Mouse (Mus musculus): Measurements from ENCODE around the gene F830045P16Rik. TPM values are rescaled to one million over a fixed set of nuclear protein-coding genes. Genes with fewer than 3 reads are reported as not detected.
A peak's percentile ranks its signal among the peaks of the same experiment; 100 is the strongest.

F830045P16Rik gene
- polyA plus RNA-seq, 1 experiment from 2014 or later = 0.55 TPM

DNA sequence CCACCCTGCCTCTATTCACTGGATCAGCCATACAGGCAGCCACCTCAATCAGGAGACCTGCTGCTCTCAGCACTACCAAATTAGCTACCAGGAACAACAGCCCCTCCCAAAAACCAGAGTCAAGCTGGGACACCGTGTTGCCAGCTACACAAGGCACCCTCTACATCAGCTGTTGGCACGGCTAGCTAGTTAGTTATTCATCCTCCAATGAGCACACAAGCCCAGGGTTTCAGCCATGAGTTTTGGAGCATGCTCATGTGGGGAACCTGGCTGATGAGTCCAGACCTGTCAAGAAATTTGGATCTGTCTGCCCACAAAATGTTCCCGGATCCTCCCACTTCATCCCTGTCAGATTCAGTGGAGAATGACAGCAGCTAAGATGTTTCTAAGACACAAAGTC, 25.4 kb upstream of the F830045P16Rik start:
- Histone ChIP-seq H3K27ac (no peak overlapping the region), H3K4me3 (ENCODE audit: inconsistent target) (no peak overlapping the region), H3K79me2 (ENCODE audit: inconsistent target) (no peaks in the 10 kb centered on the region), H3K36me3 (ENCODE audit: inconsistent target) (no peaks in the 10 kb centered on the region)
- WGBS (ENCODE audit: missing documents) = 97% methylated on average over 2 of the region's 3 CpGs

DNA sequence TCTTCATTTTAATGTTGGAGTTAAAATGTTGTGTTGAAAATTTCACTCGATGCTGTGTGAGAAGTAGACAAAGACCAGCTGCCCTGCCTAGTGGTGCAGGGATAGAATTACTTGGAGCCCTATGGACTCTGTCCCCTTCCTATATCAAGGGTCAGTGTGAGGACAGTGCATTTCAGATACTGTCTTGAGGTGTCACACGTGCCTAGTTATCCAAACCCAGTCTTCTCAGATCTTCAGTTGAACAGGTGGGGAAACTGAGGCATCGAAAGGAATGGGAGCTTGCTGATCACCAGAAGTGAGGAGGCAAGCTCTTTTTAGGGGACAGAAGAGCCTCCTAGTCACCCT, 22.4 kb upstream of the F830045P16Rik start:
- Histone ChIP-seq H3K36me3 (ENCODE audit: inconsistent target) (no peaks in the 10 kb centered on the region), H3K4me3 (ENCODE audit: inconsistent target) (no peak overlapping the region), H3K79me2 (ENCODE audit: inconsistent target) (no peaks in the 10 kb centered on the region), H3K27ac (peak overlapping the region; percentile 54)
- WGBS (ENCODE audit: missing documents) = 68% methylated on average over 3 of the region's 3 CpGs

DNA sequence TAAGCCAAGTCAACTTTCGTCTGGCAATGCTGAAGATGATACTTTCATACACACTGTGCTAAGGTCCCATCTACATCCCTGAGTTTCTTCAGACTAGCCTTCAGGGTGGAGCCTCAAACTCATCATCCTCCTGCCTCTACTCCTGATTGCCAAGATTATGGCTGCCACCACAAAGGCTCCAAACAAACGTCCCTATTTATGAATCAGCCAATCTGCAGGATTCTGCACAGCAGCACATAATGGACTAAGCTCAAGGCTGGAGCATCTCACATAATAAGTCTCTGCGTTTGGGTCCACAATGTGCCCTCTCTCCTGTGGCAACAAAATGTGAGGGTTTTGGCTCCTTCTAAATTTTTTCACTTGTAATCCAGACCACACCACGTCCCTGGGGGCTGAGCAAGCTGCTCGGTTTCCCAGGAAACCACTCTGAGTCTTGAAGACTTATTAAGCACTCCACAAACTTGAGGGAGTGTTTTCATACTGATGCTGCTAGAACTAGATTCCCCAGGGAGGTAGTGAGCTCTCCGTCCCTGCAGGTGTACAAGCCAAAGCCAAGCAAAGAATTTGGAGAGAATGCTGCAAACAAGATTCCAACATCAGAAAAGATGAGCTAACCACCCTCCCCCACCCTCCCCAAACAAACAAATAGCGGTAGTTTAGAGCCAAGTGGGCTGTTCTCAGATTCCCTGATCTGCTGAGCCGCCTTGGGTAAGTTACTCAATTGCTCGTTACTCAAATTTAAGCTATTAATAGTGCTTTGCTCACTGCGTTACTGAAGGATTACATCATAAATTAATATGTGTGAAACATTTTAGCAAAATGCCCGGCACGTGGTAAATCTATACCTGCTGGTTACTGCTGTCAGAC, 21.8 kb upstream of the F830045P16Rik start:
- Histone ChIP-seq H3K27ac (peak overlapping the region; percentile 54), H3K36me3 (ENCODE audit: inconsistent target) (no peaks in the 10 kb centered on the region)
- 47% methylated on average over 12 of the region's 12 CpGs for WGBS (ENCODE audit: missing documents)

DNA sequence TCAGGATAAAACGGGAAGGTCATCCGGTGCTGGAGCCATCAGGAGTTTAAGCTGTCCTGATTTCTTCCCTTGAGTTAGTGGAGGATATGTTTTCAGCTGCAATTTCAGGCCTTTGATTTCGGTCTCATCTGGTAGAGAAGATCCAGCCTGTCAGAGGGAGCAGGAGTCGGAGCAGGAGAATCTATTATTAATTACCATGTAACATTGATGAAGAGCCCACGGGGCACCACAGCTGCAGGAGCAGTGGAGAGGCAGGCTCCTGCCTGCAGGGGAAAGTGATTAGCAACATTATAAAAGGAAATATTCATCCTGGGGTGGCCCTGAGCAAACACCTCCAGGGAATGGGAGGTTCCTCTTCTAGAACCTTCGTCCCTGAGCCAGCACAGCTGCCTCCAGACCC, 19.7 kb upstream of the F830045P16Rik start:
- H3K79me2 ChIP-seq (ENCODE audit: inconsistent target) = no peaks in the 10 kb centered on the region
- H3K4me3 ChIP-seq (ENCODE audit: inconsistent target) = no peak overlapping the region
- no peak overlapping the region for H3K27ac ChIP-seq
- no peaks in the 10 kb centered on the region for H3K36me3 ChIP-seq (ENCODE audit: inconsistent target)
- WGBS (ENCODE audit: missing documents) = 81% methylated on average over 6 of the region's 6 CpGs

More for the DNA sequence above, 21.8 kb upstream of the F830045P16Rik start:
- no peak overlapping the region for H3K4me3 ChIP-seq (ENCODE audit: inconsistent target)
- no peaks in the 10 kb centered on the region for H3K79me2 ChIP-seq (ENCODE audit: inconsistent target)

DNA sequence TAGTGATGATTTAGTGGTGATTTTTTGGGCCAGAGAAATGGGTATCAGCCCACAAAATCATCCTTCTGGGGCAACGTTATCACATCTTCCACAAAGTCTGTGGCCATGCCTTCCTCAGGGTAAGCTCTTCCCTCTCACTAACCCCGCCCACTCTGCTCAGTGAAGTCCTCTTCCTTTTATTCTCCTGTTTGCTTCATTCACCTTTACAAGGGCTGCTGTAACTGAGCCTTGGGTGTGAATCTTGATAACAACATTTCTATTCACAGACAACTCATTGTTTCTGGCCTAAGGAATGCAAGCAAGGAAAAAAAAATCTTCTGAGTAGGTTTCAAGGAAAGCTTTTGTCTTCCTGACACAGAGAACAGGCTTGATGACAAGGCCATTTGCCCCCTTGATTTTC, 14.4 kb upstream of the F830045P16Rik start:
- Histone ChIP-seq H3K4me3 (ENCODE audit: inconsistent target) (no peak overlapping the region), H3K36me3 (ENCODE audit: inconsistent target) (no peaks in the 10 kb centered on the region), H3K79me2 (ENCODE audit: inconsistent target) (peaks cover 5% of the 10 kb centered on the region; the same call in 1 of the 2 replicates), H3K27ac (peak overlapping the region; percentile 97; the same call in 1 of the 2 replicates)
- 17% methylated on average over 1 of the region's 2 CpGs for WGBS (ENCODE audit: missing documents)

DNA sequence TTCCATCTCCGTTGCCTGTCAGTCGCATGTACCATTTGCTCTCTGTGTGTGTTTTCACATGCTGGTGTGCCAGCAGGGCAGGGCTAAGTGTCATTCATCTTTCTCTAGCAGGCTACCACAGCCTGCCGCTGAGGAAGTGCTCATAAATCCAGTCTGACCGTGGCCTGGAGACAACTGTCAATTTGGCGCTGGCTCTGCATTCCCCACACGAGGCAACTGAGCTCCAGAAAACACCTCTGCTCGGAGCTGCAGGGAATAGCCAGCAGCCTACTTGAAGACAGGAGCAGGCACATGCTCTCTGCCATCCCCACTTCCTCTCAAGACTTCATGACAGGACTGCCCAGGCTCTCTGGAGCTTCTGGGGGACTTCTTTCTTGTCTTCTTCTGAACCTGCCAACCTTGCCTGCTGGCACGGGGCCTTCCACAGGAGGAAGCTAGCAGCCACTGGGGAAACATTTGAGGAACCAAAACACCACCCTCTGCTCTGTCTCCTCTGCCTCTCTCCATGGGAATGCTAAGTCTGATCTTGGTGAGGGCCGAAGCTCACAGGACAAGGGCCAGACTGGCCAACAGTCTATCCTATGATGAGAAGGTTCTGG, 13.2 kb upstream of the F830045P16Rik start:
- WGBS (ENCODE audit: missing documents) = 8% methylated on average over 9 of the region's 9 CpGs
- Histone ChIP-seq H3K36me3 (ENCODE audit: inconsistent target) (no peaks in the 10 kb centered on the region), H3K27ac (peak overlapping the region; percentile 97), H3K4me3 (ENCODE audit: inconsistent target) (no peak overlapping the region), H3K79me2 (ENCODE audit: inconsistent target) (peaks cover 5% of the 10 kb centered on the region; the same call in 1 of the 2 replicates)

DNA sequence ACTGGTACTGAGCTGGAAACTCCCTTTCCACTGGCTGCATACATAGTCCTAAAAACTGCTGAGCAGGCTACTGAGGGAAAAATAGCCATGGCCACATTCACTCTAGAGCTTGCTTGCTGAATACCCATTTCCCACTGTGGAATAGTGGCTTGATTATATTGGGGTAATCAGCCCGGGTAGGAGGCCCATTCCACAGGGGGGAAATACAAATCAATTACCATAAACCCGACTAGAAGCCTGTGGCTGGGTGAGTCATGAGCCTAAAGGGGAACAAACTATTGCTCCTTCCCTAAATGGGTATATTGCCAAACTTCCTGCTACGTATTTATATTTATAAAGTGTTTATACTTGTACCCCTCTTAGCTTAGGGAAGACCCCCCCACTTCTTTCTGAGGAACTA, 10.4 kb upstream of the F830045P16Rik start:
- H3K79me2 ChIP-seq (ENCODE audit: inconsistent target) = peaks cover 5% of the 10 kb centered on the region; the same call in 1 of the 2 replicates
- peak overlapping the region; percentile 97 for H3K27ac ChIP-seq
- 0% methylated on average over 2 of the region's 3 CpGs for WGBS (ENCODE audit: missing documents)
- H3K4me3 ChIP-seq (ENCODE audit: inconsistent target) = no peak overlapping the region
- no peaks in the 10 kb centered on the region for H3K36me3 ChIP-seq (ENCODE audit: inconsistent target)

DNA sequence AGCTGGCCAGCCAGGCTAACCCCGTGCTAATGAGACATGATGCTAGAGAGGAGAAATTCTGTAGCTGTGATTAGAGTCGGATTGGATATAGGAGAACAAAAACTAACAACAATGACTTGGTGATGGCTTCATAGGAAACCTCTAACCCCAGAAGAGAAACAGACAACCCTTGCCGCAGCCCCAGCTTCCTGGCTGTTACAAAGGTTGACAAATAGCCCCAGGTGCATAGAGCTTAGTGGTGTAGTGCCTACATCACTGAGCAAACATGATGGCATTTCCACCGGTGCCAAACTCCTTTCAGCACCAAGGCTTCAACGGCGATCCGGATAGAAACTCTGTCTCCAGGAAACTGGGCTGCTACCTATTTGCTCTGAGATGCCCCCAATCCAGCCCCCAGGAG, 9.2 kb upstream of the F830045P16Rik start:
- H3K79me2 ChIP-seq (ENCODE audit: inconsistent target) = peaks cover 5% of the 10 kb centered on the region; the same call in 1 of the 2 replicates
- H3K27ac ChIP-seq = peak overlapping the region; percentile 97
- 44% methylated on average over 7 of the region's 7 CpGs for WGBS (ENCODE audit: missing documents)
- no peak overlapping the region for H3K4me3 ChIP-seq (ENCODE audit: inconsistent target)
- H3K36me3 ChIP-seq (ENCODE audit: inconsistent target) = no peaks in the 10 kb centered on the region

DNA sequence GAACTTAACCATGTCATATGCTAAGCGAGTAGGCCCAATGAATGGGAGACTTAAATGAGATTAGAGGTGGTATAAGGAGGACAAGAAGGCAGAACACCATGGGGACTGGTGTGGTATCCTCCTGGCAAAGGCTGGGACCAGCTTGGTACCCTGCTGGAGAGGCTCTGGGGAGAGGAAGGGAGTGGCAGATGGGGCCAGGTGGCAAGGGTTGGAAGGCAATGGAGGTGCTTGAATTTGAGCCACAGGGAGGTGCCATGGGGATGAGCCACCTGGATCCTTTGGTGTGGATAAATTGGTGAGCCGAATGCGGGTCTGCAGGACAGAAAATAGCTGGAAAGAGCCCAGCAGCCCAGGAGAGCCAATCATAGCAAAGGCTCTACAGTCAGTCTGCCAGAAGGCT, 8.5 kb upstream of the F830045P16Rik start:
- 97% methylated on average over 3 of the region's 3 CpGs for WGBS (ENCODE audit: missing documents)
- Histone ChIP-seq H3K27ac (peak overlapping the region; percentile 97), H3K4me3 (ENCODE audit: inconsistent target) (no peak overlapping the region), H3K36me3 (ENCODE audit: inconsistent target) (no peaks in the 10 kb centered on the region), H3K79me2 (ENCODE audit: inconsistent target) (peaks cover 5% of the 10 kb centered on the region; the same call in 1 of the 2 replicates)

DNA sequence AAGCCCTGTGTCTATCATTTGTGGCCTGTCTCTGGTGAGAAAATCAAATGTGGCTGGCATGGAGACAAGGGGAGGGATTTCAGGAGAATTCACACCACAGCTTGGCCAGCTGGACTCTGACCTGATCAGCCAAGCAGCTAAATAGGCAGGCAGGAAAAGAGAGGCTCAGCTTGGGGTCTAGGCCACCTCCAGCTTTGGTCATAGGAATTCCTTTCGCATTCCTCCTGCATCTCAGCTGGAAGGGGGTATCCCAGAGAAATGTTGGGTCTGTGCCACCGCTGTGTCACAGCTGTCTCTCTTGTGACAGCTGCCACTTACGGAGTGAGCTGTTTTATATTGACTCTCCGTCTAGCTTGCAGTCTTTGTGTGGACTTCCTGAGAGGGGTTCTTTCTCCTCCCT, 8.0 kb upstream of the F830045P16Rik start:
- H3K4me3 ChIP-seq (ENCODE audit: inconsistent target) = no peak overlapping the region
- 100% methylated on average over 4 of the region's 4 CpGs for WGBS (ENCODE audit: missing documents)
- peaks cover 5% of the 10 kb centered on the region; the same call in 1 of the 2 replicates for H3K79me2 ChIP-seq (ENCODE audit: inconsistent target)
- peak overlapping the region; percentile 97 for H3K27ac ChIP-seq
- H3K36me3 ChIP-seq (ENCODE audit: inconsistent target) = no peaks in the 10 kb centered on the region

DNA sequence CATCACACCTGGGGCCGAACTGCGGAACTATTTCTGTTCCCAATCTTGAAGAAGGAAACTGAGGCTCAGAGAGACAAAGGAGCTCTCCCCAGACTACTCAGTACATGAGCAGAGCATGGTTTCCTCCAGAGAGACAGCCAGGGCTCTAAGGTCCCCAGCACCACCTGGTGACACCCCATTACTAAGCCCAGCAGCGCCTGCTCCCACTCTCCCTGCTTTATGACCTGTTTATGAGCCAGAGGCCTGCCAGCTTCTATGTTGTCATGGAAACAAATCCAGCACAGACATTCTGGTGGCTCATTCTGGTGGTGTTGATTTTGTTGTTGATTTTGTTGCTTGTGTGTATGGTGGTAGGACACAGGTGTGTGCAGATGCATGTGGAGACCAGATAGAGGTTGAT, 3.6 kb upstream of the F830045P16Rik start:
- 100% methylated on average over 3 of the region's 3 CpGs for WGBS (ENCODE audit: missing documents)
- H3K36me3 ChIP-seq (ENCODE audit: inconsistent target) = no peaks in the 10 kb centered on the region
- no peak overlapping the region for H3K27ac ChIP-seq
- H3K4me3 ChIP-seq (ENCODE audit: inconsistent target) = no peak overlapping the region
- no peaks in the 10 kb centered on the region for H3K79me2 ChIP-seq (ENCODE audit: inconsistent target)

DNA sequence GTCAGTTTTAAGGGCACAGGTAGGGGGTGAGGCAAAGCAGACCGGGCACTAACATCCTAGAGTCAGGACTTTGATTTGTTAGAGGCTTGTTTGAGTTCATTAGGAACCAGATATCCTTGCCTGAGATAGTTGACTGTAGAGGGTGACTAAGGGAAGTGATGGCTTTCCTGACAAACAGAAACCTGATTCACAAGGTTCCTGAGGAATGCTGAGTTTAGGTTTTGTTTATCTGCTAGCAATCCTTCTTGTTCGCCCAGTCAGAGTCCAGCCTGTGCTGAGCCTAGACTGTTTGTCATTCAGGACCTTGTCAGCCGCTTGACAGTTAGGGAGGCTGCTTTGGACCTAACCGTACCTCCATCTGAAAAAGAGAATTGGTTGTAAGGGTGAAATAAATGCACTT, 2.8 kb upstream of the F830045P16Rik start:
- H3K27ac ChIP-seq = 0 out of 2 replicates have a peak overlapping the region, but pooled peaks have one; percentile 2
- no peaks in the 10 kb centered on the region for H3K36me3 ChIP-seq (ENCODE audit: inconsistent target)
- no peak overlapping the region for H3K4me3 ChIP-seq (ENCODE audit: inconsistent target)
- 78% methylated on average over 4 of the region's 4 CpGs for WGBS (ENCODE audit: missing documents)
- no peaks in the 10 kb centered on the region for H3K79me2 ChIP-seq (ENCODE audit: inconsistent target)

DNA sequence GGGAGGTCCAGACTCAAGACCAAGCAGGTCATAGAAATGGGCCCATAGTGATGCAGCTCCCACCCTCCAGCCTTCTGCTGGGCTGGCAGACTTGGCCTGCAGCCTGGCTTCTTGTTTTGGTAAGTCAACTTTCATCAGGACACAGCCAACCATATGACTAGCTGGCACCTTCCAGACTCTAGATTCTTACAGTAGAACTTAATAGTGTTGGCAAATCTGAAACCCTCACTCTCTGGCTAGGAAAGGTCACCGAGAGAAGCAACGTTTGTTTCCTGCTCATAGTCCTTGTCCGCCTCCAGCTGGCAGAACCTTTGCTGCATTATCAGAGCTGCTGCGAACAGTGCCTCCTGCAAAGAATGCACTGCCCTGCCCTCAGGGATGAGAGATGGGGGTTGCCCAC, 1.5 kb upstream of the F830045P16Rik start:
- no peak overlapping the region for H3K4me3 ChIP-seq (ENCODE audit: inconsistent target)

DNA sequence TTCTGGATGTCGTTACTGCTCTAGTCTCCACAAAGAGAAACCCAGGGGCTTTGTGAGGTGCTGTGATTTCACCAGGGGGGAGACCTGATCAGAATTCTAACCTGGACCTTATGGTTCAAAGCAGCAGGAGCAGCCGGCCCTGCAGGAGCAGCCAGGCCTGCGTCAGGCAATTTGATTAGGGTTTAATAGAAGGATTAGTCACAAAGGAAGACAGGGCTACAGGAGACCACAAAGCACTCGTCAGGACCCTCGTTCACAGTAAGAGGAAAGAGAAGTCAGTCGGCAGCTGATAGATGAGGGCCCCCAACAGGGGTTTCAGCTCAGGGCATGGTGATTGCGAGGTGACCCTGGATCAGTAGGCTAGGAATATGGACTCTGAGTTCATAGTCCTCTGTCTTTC, 958 bp upstream of the F830045P16Rik start:
- no peak overlapping the region for H3K4me3 ChIP-seq (ENCODE audit: inconsistent target)
- no peaks in the 10 kb centered on the region for H3K79me2 ChIP-seq (ENCODE audit: inconsistent target)
- WGBS (ENCODE audit: missing documents) = 83% methylated on average over 6 of the region's 7 CpGs
- H3K36me3 ChIP-seq (ENCODE audit: inconsistent target) = no peaks in the 10 kb centered on the region
- no peak overlapping the region for H3K27ac ChIP-seq

More for the DNA sequence above, 1.5 kb upstream of the F830045P16Rik start:
- Histone ChIP-seq H3K36me3 (ENCODE audit: inconsistent target) (no peaks in the 10 kb centered on the region), H3K79me2 (ENCODE audit: inconsistent target) (no peaks in the 10 kb centered on the region), H3K27ac (no peak overlapping the region)
- 91% methylated on average over 4 of the region's 4 CpGs for WGBS (ENCODE audit: missing documents)

DNA sequence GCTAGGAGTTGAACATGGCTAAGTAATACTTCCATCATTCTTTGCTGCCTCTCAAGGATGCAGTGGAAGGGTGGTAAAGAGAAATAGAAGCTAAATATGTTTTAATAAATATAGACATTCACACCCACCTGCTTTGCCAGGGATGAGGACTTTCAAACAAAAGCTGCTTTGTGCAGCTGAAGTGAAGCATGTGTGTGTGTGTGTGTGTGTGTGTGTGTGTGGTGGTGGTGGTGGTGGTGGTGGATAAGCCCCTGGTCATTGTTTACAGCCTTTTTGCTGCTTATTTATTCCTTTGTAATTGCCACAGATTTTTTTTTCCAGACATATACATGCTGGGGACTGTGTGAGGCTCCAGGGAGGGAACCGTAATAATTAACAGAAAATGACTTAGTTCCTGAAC, 524 bp upstream of the F830045P16Rik start:
- no peak overlapping the region for H3K27ac ChIP-seq
- no peak overlapping the region for H3K4me3 ChIP-seq (ENCODE audit: inconsistent target)
- no peaks in the 10 kb centered on the region for H3K36me3 ChIP-seq (ENCODE audit: inconsistent target)
- H3K79me2 ChIP-seq (ENCODE audit: inconsistent target) = no peaks in the 10 kb centered on the region
- 100% methylated on average over 1 of the region's 1 CpGs for whole genome bisulfite sequencing (ENCODE audit: missing documents)

Measured in macrophage (primary cell).